ENCODE assay signal across 10 mouse cellular contexts in genomic region chr2:125251781-125252180, GRCm38 (mm10). TPM values are rescaled to one million over a fixed set of nuclear protein-coding genes. Genes with fewer than 3 reads are reported as not detected.
A peak's percentile ranks its signal among the peaks of the same experiment; 100 is the strongest.
DNase-seq lines count a peak whose midpoint lies in the region; ATAC-seq and TF ChIP-seq lines count a peak whose summit lies in the region.
"Had no signal": no experiment of that assay in that cellular context is flagged by ENCODE, and none has a peak within 500 bp of the region (broad histone marks: within the 10 kb centered on the region; RNA-seq: fewer than 3 reads in every experiment).

No protein-coding gene starts in this region.

- DNase-seq in adrenal gland, postnatal 10 days = peak; percentile 14
- DNase-seq in adrenal gland, postnatal 4 days (ENCODE audit: low spot score in 2 of 2) = no peak
- no peak for DNase-seq in spleen, adult 2 months (ENCODE audit: low read depth in 1 of 2, low spot score in 2 of 2)
- no peak for DNase-seq in spleen, adult 12 weeks (ENCODE audit: low spot score)
- DNase-seq in thymus, postnatal 4 days = peak; percentile 64
- DNase-seq in left cerebral cortex, postnatal 10 days (ENCODE audit: extremely low spot score in 1 of 2, low spot score in 2 of 2) = no peak
- no peak for DNase-seq in hindbrain, postnatal 0 days (ENCODE audit: low spot score)

- intact Hi-C loops in left cerebral cortex, postnatal 10 days (cut with DNase I) = no loop called here

- no peaks in the 10 kb centered on the region for H3K9me3 ChIP-seq in liver, embryonic 12.5 days (replicated peaks)
- no peaks in the 10 kb centered on the region for H3K9me3 ChIP-seq in hindbrain, postnatal 0 days (ENCODE audit: low read length)
- H3K9me3 ChIP-seq: heart, embryonic 15.5 days; hindbrain, embryonic 15.5 days had no signal

- WGBS in spleen, adult 2 months = 94% methylated on average over 4 of the region's 4 CpGs
- 71% methylated on average over 4 of the region's 4 CpGs for WGBS in liver, embryonic 12.5 days (ENCODE audit: insufficient replicate concordance)
- 90% methylated on average over 4 of the region's 4 CpGs for WGBS in hindbrain, postnatal 0 days

- peaks cover 5% of the 10 kb centered on the region; the same call in 1 of the 2 replicates for H3K4me1 ChIP-seq in spleen, adult 2 months (ENCODE audit: control insufficient read depth, insufficient read depth, insufficient read length)
- H3K4me1 ChIP-seq in liver, embryonic 12.5 days = peaks cover 42% of the 10 kb centered on the region
- peaks cover 5% of the 10 kb centered on the region for H3K4me1 ChIP-seq in hindbrain, postnatal 0 days (ENCODE audit: insufficient read depth, low read length)

- H3K27ac ChIP-seq in spleen, adult 2 months (ENCODE audit: insufficient read depth, low read length) = no peak overlapping the region
- no peak overlapping the region for H3K27ac ChIP-seq in liver, embryonic 12.5 days
- no peak overlapping the region for H3K27ac ChIP-seq in hindbrain, postnatal 0 days
- H3K27ac ChIP-seq: heart, embryonic 15.5 days; hindbrain, embryonic 15.5 days had no signal

- no peak for TF ChIP-seq POLR2A in spleen, adult 2 months (IDR thresholded peaks at IDR 0.05; ENCODE audit: low read depth, low read length)

- H3K36me3 ChIP-seq in spleen, adult 2 months (ENCODE audit: control insufficient read depth, insufficient read depth, low read length) = peaks cover 7% of the 10 kb centered on the region
- H3K36me3 ChIP-seq in liver, embryonic 12.5 days = peaks cover 81% of the 10 kb centered on the region
- peaks cover 9% of the 10 kb centered on the region; the same call in 1 of the 2 replicates for H3K36me3 ChIP-seq in hindbrain, postnatal 0 days (ENCODE audit: insufficient read depth, low read length)

- no peak for ATAC-seq in liver, embryonic 12.5 days
- no peak for ATAC-seq in hindbrain, postnatal 0 days

- H3K4me2 ChIP-seq in liver, embryonic 12.5 days = peak overlapping the region; percentile 74
- no peak overlapping the region for H3K4me2 ChIP-seq in hindbrain, postnatal 0 days (ENCODE audit: low read depth, low read length)
- H3K4me2 ChIP-seq: heart, embryonic 15.5 days; hindbrain, embryonic 15.5 days had no signal

- TF ChIP-seq CTCF in spleen, adult 2 months (IDR thresholded peaks at IDR 0.05; ENCODE audit: extremely low read depth, insufficient read depth, insufficient read length, insufficient replicate concordance) = peak; percentile 13; the same call in 1 of the 2 replicates
- no peak for TF ChIP-seq CTCF in hindbrain, postnatal 0 days (IDR thresholded peaks at IDR 0.05; ENCODE audit: low read depth)

- no peak overlapping the region for H3K9ac ChIP-seq in liver, embryonic 12.5 days
- no peak overlapping the region for H3K9ac ChIP-seq in hindbrain, postnatal 0 days (replicated peaks; ENCODE audit: low read length)
- H3K9ac ChIP-seq: heart, embryonic 15.5 days; hindbrain, embryonic 15.5 days had no signal

- H3K27me3 ChIP-seq in spleen, adult 2 months (ENCODE audit: control insufficient read depth, insufficient read depth, low read length) = no peaks in the 10 kb centered on the region
- H3K27me3 ChIP-seq in liver, embryonic 12.5 days (replicated peaks) = no peaks in the 10 kb centered on the region
- H3K27me3 ChIP-seq in hindbrain, postnatal 0 days (ENCODE audit: insufficient read depth, low read length) = no peaks in the 10 kb centered on the region
- H3K27me3 ChIP-seq: heart, embryonic 15.5 days; hindbrain, embryonic 15.5 days had no signal

- H3K4me3 ChIP-seq in spleen, adult 2 months (ENCODE audit: extremely low read depth, insufficient read depth, insufficient read length) = no peak overlapping the region
- H3K4me3 ChIP-seq in liver, embryonic 12.5 days = no peak overlapping the region
- no peak overlapping the region for H3K4me3 ChIP-seq in hindbrain, postnatal 0 days (ENCODE audit: low read length)
- H3K4me3 ChIP-seq: heart, embryonic 15.5 days; hindbrain, embryonic 15.5 days had no signal

RNA-seq across cellular contexts. Expression of gene Dut, which starts 4.8 kb away (rescaled TPM):
- 10 to 100 TPM; 40.3 to 53.8 TPM for total RNA-seq in adrenal gland, postnatal 10 days (2021)
- 10 to 100 TPM; 73.2 to 75.0 TPM for total RNA-seq in adrenal gland, postnatal 4 days (2021)
- 14.3 and 32.4 TPM in 2 replicates for polyA plus RNA-seq in spleen, adult 2 months (2012; rRNA removed)
- 199 and 210 TPM in 2 replicates for polyA plus RNA-seq in liver, embryonic 12.5 days (2016; fragmentation: Nextera tagmentation; extraction: Ambion mirVana)
- total RNA-seq in left cerebral cortex, postnatal 10 days (2021) = 10 to 100 TPM; 37.8 to 39.3 TPM
- 46.6 and 50.7 TPM in 2 replicates for total RNA-seq in hindbrain, postnatal 0 days (2014; rRNA removed)
- polyA plus RNA-seq in hindbrain, postnatal 0 days (2015; fragmentation: Nextera tagmentation; extraction: Ambion mirVana) = 95.0 and 105 TPM in 2 replicates

Comparison
In these comparisons a context has a peak if more than half of its experiments do, and no peak if none do; other contexts are left out.
1. DNase-seq: peak in adrenal gland, postnatal 10 days (single experiment) and thymus, postnatal 4 days (single experiment); none in adrenal gland, postnatal 4 days (0 of 2), spleen, adult 2 months (0 of 2), spleen, adult 12 weeks (single experiment), left cerebral cortex, postnatal 10 days (0 of 2) and hindbrain, postnatal 0 days (single experiment).